Mouse (Mus musculus): ENCODE measurements at regions not wholly inside any gene's neighbourhood (a gene's known extent, or its start where the extent isn't known, plus 50 kb on each side); places are given as distances from the start of the nearest gene placed in this dataset.

- Histone ChIP-seq H3K27ac (ENCODE audit: insufficient read depth, low read depth) (no peak overlapping the region), H3K4me1 (ENCODE audit: control insufficient read depth in 1 of 2, insufficient read depth in 2 of 2) (no peaks in the 10 kb centered on the region), H3K9me3 (replicated peaks; ENCODE audit: low read length) (no peaks in the 10 kb centered on the region), H3K4me3 (replicated peaks in 1 of 3; ENCODE audit: low read depth in 2 of 3, low read length in 2 of 3, poor library complexity in 1 of 3) (no peak overlapping the region), H3K27me3 (replicated peaks) (no peaks in the 10 kb centered on the region), H3K4me2 (ENCODE audit: insufficient read depth, low read depth, poor library complexity, severe bottlenecking) (no peak overlapping the region), H3K79me2 (replicated peaks; ENCODE audit: control insufficient read depth, extremely low read depth, insufficient read depth, poor library complexity, severe bottlenecking) (no peaks in the 10 kb centered on the region), H3K9ac (ENCODE audit: insufficient read depth, low read depth) (no peak overlapping the region), H3K36me3 (replicated peaks in 1 of 2; ENCODE audit: control insufficient read depth in 1 of 2, insufficient read depth in 1 of 2, low read length in 1 of 2) (no peaks in the 10 kb centered on the region)
- in situ Hi-C loops (cut with MboI; ENCODE audit: low pct_ligation_motif_present, low pct_unique_long_range_greater_than_20kb, low sequenced_read_pairs) (no loop called here), dilution Hi-C loops (cut with MboI; ENCODE audit: extremely low pct_ligation_motif_present, extremely low pct_unique_long_range_greater_than_20kb, low sequenced_read_pairs) (no loop called here)
- DNase-seq (ENCODE audit: extremely low read depth) = no peak
- no peak for TF ChIP-seq SMC3 (IDR thresholded peaks at IDR 0.05; ENCODE audit: low read depth, low read length)
- TF ChIP-seq MAX (IDR thresholded peaks at IDR 0.05; ENCODE audit: low read length) = no peak
- no peak for TF ChIP-seq JUND (conservative IDR thresholded peaks at IDR 0.05; ENCODE audit: low read depth, low read length)
- no peak for TF ChIP-seq USF1 (IDR thresholded peaks at IDR 0.05; ENCODE audit: low read depth, low read length)
- no peak for TF ChIP-seq RAD21 (IDR thresholded peaks at IDR 0.05; ENCODE audit: low read depth, low read length)
- TF ChIP-seq BHLHE40 (IDR thresholded peaks at IDR 0.05; ENCODE audit: low read depth, low read length) = no peak
- no peak for TF ChIP-seq NRF1 (IDR thresholded peaks at IDR 0.05; ENCODE audit: low read depth, low read length)
- TF ChIP-seq GABPA (IDR thresholded peaks at IDR 0.05; ENCODE audit: insufficient replicate concordance, low read depth, low read length) = no peak
- TF ChIP-seq MAFK (IDR thresholded peaks at IDR 0.05; ENCODE audit: insufficient replicate concordance, low read length) = no peak
- TF ChIP-seq PAX5 (IDR thresholded peaks at IDR 0.05; ENCODE audit: low read length) = no peak
- no peak for TF ChIP-seq ETS1 (conservative IDR thresholded peaks at IDR 0.05; ENCODE audit: low read depth, low read length)
Measured at GRCm38 (mm10) chr4:10117964-10118363, 756.3 kb upstream of the 2610301B20Rik start.

GRCm38 (mm10) chr4:10124252-10124651 lies 750.0 kb upstream of the 2610301B20Rik start:
- H3K4me3 ChIP-seq (replicated peaks in 1 of 3; ENCODE audit: low read depth in 2 of 3, low read length in 2 of 3, poor library complexity in 1 of 3) = no peak overlapping the region
- no peaks in the 10 kb centered on the region for H3K4me1 ChIP-seq (ENCODE audit: control insufficient read depth in 1 of 2, insufficient read depth in 2 of 2)
- no peak overlapping the region for H3K9ac ChIP-seq (ENCODE audit: insufficient read depth, low read depth)
- no peaks in the 10 kb centered on the region for H3K36me3 ChIP-seq (replicated peaks in 1 of 2; ENCODE audit: control insufficient read depth in 1 of 2, insufficient read depth in 1 of 2, low read length in 1 of 2)
- in situ Hi-C loops (cut with MboI; ENCODE audit: low pct_ligation_motif_present, low pct_unique_long_range_greater_than_20kb, low sequenced_read_pairs) (no loop called here), dilution Hi-C loops (cut with MboI; ENCODE audit: extremely low pct_ligation_motif_present, extremely low pct_unique_long_range_greater_than_20kb, low sequenced_read_pairs) (no loop called here)
- H3K4me2 ChIP-seq (ENCODE audit: insufficient read depth, low read depth, poor library complexity, severe bottlenecking) = no peak overlapping the region
- DNase-seq (ENCODE audit: extremely low read depth) = no peak
- H3K27me3 ChIP-seq (replicated peaks) = no peaks in the 10 kb centered on the region
- TF ChIP-seq MAFK (IDR thresholded peaks at IDR 0.05; ENCODE audit: insufficient replicate concordance, low read length) (no peak), NELFE (IDR thresholded peaks at IDR 0.05; ENCODE audit: low read depth, low read length) (no peak), IRF4 (IDR thresholded peaks at IDR 0.05; ENCODE audit: low read depth, low read length) (no peak), NRF1 (IDR thresholded peaks at IDR 0.05; ENCODE audit: low read depth, low read length) (no peak), USF1 (IDR thresholded peaks at IDR 0.05; ENCODE audit: low read depth, low read length) (no peak), MXI1 (IDR thresholded peaks at IDR 0.05; ENCODE audit: low read depth, low read length) (no peak), ZC3H11A (IDR thresholded peaks at IDR 0.05; ENCODE audit: low read depth, low read length) (no peak), MYC (IDR thresholded peaks at IDR 0.05; ENCODE audit: low read depth, low read length) (no peak), TCF12 (IDR thresholded peaks at IDR 0.05; ENCODE audit: low read depth, low read length) (no peak), SIN3A (IDR thresholded peaks at IDR 0.05; ENCODE audit: low read length) (no peak), USF2 (conservative IDR thresholded peaks at IDR 0.05; ENCODE audit: low read depth, low read length) (no peak), EP300 (IDR thresholded peaks at IDR 0.05; ENCODE audit: low read length) (no peak)
- no peaks in the 10 kb centered on the region for H3K79me2 ChIP-seq (replicated peaks; ENCODE audit: control insufficient read depth, extremely low read depth, insufficient read depth, poor library complexity, severe bottlenecking)
- H3K27ac ChIP-seq (ENCODE audit: insufficient read depth, low read depth) = no peak overlapping the region
- no peaks in the 10 kb centered on the region for H3K9me3 ChIP-seq (replicated peaks; ENCODE audit: low read length)
